Mouse (Mus musculus) 3134 (cell line): ENCODE measurements around the gene Sgsm2.
A peak's percentile ranks its signal among the peaks of the same experiment; 100 is the strongest.
"Not testable (repeated sequence)": the region's sequence is repeated elsewhere in the genome, so short reads cannot be mapped to it uniquely, and the experiment has no call there.

Experiments used
- DNase-seq: peaks from one replicate; pipeline ENCODE4 v3.0.0-alpha.2; 2011; ENCODE audit warnings: low spot score; ENCODE audit not compliant: insufficient read length; ENCODE audit errors: extremely low read depth

Sgsm2 gene

DNA sequence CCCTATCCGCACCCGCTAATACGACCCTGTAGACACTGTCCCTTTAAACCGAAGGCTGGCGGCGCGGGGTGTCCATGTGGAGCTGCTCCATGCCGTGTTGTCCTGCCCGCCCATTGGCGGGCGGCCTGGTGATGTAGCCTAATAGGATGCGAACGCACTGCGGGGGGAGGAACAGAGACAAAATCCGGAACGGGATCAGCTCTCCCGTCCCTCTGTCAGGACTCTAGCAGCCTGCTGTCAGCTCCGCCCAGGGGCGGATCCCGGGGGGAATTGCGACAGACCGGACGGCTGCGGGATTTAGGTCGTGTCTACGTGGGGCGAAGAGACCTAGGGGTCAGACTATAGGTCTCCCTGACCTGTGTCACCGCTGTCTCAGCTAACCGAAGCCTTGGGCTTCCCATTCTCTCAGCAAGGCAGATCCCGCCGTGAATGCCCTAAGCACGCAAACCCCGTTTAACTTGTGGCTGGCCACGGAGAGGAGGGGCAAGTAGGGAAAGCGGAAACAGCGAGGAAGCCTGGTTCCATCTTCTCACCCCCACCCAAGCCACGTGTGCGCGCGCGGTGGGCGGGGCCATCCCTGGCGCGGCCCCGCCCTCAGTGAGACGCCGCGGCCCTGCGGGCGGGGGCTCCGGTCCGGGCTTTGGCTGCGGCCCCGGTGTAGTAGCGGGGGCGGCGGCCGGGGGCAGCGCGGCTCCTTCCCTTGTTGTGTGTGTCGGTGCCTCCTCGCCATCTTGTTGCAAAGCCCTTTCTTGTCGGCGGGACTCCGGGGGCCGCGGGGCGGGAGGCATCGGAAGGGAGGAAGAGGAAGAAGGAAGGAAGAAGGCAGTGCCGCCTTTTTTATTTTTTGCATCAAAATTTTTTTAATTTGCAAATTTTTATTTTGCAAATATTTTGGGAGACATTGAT lies 66.4 kb downstream of the Sgsm2 start, which contains the start of gene Mnt:
Gene Mnt (plus strand): TSS at position 665 of the 906 bp plus-strand sequence.
- DNase-seq = peak; percentile 100

GRCm38 (mm10) chr11:74829812-74830211 lies 67.0 kb downstream of the Sgsm2 start:
- DNase-seq = peak; percentile 89

DNA sequence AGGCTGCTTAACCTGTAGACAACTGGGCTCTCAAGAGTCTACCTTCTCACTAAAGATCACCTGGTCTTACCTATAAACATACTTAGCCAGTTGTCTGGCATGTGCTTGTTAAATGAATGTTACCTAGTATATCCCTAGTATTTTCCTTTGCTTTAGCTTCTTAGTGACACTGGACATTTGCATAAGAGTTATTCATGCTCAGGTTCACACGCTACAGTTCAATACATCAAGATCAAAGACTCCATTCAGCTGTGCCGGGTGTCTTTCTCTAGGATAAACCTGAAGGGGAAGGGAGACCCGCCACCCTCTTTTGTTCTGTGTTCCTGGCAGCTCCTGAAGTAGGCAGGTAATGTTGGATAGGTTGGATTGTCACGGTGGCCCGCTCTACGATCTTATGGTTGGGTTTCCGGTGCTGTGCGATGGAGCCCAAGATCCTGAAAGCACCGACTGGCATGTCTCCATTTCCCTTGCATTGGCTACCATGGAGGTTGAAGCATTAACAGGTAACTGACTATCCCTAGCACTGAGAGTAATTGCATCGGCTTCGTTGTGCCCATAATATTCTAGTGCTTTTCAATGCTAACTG lies 67.8 kb downstream of the Sgsm2 start:
- no peak for DNase-seq

DNA sequence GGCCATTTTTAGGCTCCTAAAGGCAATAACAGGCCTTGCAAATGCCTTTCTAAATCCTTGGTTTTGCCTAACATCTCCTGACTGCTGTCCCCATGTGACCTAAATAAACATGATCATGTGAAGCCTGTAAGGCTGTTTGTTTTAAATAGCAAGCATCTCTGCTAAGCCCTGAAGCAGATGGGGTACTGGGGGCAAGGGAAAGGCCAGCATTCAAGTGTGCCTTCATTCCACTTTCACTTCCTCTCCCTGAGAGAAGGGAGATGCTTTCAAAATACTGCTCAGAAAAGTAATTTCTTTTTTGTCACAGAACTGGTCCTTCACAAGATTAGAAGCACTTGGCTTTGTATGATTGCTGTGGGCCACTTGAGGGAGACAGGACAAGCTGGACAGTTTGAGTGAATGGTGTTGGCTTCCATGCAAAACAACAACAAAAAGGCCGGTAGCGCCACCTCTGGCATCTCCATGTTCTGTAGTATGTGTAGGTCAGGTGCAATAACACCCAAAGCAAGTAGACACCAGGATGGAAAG lies 68.4 kb downstream of the Sgsm2 start:
- DNase-seq = no peak

- DNase-seq = no peak
These were observed 69.0 kb downstream of the Sgsm2 start for GRCm38 (mm10) chr11:74827791-74828403.

DNA sequence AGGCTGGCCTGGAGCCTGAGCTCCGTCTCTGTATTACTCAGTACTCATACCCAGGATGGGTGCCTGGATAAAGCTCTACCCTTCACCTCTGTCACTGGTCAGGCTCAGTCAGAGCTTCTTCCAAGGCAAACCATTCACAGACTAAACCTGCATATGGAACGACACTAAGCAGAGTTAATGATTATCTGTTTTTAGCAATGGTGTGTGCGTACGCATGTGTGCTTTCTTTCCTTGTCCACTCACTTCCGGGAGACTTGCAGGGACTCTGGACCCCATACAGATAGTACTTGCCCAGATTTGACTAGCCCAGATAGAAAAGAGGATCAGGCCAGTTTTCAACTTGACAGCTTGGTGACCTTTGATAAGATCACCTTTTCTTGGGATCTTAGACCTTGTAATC lies 70.2 kb downstream of the Sgsm2 start:
- DNase-seq = no peak

DNA sequence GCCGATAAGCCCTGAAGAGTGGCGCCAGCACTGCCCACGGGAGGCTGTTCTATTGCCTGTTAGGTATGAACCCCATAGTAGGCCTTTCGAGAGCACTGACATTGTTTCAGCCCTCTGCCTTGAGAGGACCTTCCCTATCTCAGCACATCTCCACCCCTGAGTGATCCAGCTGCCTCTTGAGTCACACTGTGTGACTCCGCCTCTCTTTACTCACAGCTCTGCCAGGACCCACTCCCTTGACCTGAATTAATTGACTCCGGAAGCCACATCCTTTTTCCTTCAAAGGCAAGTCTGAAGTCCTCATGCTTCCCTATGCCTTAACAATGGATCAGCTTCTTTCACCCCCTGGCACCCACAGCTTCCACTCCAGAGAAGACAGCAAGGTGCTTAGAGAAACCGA lies 70.7 kb downstream of the Sgsm2 start:
- DNase-seq = peak; percentile 42

GRCm38 (mm10) chr11:74822746-74823440 lies 74.0 kb downstream of the Sgsm2 start:
- no peak for DNase-seq

DNA sequence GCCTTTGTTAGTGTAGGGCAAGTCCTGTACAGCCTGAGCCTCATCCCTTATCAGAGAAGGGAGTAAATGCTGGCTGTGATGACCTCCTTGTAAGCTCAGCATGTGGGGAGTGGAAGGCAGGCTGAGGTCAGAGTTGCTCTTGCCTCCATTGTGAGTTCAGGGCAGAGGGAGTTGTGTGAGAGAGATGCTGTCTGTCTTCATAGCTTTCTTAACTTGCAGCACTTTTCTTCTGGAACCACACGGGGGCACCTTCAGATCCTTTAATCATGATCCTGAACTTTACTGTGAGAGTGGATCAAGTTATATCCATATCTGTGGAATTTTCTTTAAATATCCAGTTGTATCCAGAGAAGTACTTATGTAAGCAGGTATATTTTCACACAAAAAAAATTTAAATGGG lies 75.4 kb downstream of the Sgsm2 start:
- DNase-seq = no peak

GRCm38 (mm10) chr11:74820921-74821320 lies 75.9 kb downstream of the Sgsm2 start:
- no peak for DNase-seq

GRCm38 (mm10) chr11:74815795-74816194 lies 81.1 kb downstream of the Sgsm2 start:
- no peak for DNase-seq

DNA sequence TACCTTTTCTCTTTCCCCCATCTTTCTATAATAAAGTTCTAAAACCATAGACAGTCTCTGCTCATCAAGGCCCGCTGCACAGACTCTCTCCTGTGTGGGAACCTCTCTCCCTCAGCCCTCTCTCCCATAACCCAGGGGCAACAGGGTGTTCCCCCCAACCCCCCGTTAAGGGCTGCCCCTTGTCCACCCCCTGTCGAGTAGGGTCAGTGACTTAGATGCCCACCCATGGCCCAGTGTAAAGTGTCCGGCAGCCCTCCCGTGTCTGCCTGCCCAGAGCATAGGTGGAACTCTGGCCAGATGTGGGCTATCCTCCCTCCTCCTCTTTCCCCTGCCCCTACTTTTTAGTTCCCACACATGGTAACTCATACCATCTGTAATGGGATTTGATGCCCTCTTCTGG lies 85.3 kb downstream of the Sgsm2 start:
- DNase-seq = no peak

DNA sequence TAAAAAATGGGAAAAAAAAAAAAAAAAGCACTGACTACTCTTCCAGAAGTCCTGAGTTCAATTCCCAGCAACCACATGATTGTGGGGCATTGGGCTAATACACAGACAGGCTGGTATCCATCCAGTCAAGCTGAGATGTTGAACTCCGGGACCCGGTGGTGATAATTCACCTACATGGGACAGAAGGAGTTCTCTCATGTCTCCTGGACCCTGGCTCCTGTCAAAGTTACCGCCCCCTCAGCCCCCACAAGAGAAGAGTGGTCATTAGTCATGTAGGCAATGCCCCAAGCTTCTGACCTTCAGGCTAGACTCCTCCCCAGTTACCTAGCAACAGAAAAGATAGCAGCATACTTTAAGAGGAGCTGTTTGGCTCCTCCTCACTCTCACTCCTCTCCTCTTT lies 85.8 kb downstream of the Sgsm2 start:
- DNase-seq = not testable (repeated sequence)

GRCm38 (mm10) chr11:74810134-74810533 lies 86.7 kb downstream of the Sgsm2 start:
- DNase-seq = no peak

DNA sequence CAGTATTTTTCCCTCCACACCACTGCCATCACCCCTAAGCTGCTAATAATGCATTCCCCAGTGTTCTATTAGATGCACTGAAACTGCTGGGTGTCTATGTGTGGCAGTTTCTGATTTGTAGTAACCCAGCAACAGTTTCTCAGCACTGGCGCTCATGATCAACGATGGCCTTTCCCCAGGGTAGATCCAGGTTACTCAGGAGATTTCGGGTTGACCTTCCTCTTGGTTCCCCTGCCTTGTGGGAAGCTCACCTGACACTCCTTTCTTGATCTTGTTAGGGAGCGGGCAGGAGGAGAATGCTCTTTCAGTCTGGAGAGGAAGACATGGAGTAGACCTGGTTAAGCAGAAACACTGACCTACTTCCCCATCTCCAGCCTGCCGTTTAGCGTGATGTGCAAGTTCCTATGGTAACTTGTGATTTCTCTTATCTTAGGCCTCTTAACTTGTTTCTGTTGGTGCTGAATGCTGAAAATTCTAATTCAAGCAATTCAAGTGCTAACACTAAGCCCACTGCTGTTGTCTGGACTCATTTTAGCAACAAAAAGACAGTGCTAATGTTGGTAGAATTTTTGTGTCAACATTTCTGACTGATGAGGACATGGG lies 88.5 kb downstream of the Sgsm2 start:
- no peak for DNase-seq

DNA sequence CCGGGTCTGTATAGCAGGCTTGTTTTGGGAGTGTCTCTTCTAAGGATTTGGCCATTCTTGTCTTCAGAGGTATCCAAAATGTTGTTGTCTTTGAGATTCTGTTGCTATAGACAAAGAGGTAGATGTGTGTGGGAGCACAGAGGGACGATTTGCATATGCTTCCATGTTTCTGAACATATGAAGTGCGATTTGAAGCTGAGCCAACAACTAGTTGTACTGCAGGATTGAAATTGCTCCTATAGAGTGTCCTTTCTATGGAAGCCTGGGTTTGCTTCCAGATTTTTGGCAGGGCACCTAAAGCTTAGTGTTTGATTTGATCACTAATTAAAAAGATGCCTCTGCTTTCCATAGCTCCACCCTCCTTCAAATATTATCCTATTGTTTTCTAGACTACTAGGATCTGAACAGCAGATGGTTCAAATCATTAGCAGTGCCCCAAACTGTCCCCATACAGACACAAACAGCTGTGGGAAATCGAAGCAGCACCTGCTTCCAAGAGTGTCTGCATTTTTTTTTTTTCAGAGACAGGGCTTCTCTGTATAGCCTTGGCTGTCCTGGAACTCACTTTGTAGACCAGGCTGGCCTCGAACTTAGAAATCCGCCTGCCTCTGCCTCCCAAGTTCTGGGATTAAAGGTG lies 89.5 kb downstream of the Sgsm2 start:
- DNase-seq = no peak

- no peak for DNase-seq
These were observed 92.7 kb downstream of the Sgsm2 start for GRCm38 (mm10) chr11:74804081-74804627.

GRCm38 (mm10) chr11:74800658-74801057 lies 96.2 kb downstream of the Sgsm2 start:
- no peak for DNase-seq
